Mouse (Mus musculus) testis, adult 2 months (tissue): ENCODE data around the gene Kat2b.

ENCODE experiments used
- CTCF ChIP-seq: fragments of 200-500 bp; IDR thresholded peaks from 2 replicates; pipeline ENCODE4 v1.5.1; 2012; ENCODE audit warnings: low read depth, mild to moderate bottlenecking, inconsistent platforms, low read length, moderate library complexity; ENCODE audit not compliant: control insufficient read depth, insufficient read depth, insufficient replicate concordance
- POLR2A ChIP-seq: fragments of 200-500 bp; IDR thresholded peaks from 2 replicates; pipeline ENCODE4 v1.6.1; 2012; ENCODE audit warnings: low read depth, mild to moderate bottlenecking, inconsistent platforms, low read length, moderate library complexity; ENCODE audit not compliant: control insufficient read depth

DNA sequence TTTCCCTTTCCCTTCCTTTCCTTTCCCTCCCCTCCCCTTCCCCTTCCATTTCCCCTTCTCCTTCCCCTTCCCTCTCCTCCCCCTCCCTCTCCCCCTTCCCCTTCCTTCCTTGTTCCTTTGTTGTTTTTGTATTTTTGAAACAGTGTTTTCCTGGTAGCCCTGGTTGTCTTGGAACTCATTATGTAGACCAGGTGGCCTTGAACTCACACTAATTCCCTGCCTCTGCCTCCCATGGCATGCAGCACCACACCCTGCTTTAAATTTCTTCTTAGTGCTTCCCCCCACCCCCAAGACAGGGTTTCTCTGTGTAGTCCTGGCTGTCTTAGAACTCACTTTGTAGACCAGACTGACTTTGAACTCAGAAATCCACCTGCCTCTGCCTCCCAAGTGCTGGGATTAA is 52.7 kb downstream of the Kat2b start:
- no peak for TF ChIP-seq POLR2A
- no peak for TF ChIP-seq CTCF
